Mouse (Mus musculus) embryonic fibroblast, embryonic 13.5 days (primary cell): Measurements from ENCODE around the gene Tbxas1.

ENCODE experiments used
- CTCF ChIP-seq: IDR thresholded peaks from 2 replicates; pipeline ENCODE4 v1.5.1; 2011; ENCODE audit warnings: mild to moderate bottlenecking, control low read depth, low read length, moderate library complexity, borderline replicate concordance; ENCODE audit not compliant: insufficient read depth
- POLR2A ChIP-seq: IDR thresholded peaks from 2 replicates; pipeline ENCODE4 v1.6.1; 2011; ENCODE audit warnings: low read depth, mild to moderate bottlenecking, control low read depth, low read length, moderate library complexity

DNA sequence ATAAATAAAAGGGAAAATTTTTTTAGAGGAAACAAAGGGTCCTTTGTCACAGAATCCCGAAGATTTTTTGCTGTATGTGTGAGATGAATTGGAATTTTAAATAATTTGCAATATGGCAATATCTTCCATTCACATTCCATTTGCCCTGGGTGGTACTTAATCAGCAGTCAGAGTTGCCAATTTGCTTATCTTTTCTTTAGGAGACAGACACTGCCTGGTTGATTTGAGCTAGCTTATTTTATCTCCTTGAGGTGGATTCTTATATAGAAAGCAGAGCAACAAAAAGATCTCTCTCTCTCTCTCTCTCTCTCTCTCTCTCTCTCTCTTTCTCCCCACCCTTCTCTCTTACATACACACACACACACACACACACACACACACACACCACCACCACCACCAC lies 9.9 kb downstream of the Tbxas1 start:
- TF ChIP-seq CTCF (no peak), POLR2A (no peak)
